Mouse (Mus musculus) heart, postnatal 0 days (tissue): Measurements from ENCODE around the gene S1pr5. TPM values are rescaled to one million over a fixed set of nuclear protein-coding genes. Genes with fewer than 3 reads are reported as not detected.
"Not testable (repeated sequence)": the region's sequence is repeated elsewhere in the genome, so short reads cannot be mapped to it uniquely, and the experiment has no call there.

ENCODE experiments used
- ATAC-seq: fragments of 200-750 bp; cut with Nextera tagmentation; 2 replicates; pipeline ENCODE4 v1.8.0; 2017; ENCODE audit warnings: low read depth, moderate number of reproducible peaks, moderate library complexity; ENCODE audit not compliant: insufficient read depth
- DNase-seq: peaks from one replicate; pipeline ENCODE4 v3.0.0-alpha.2; 2016; ENCODE audit warnings: low spot score
- H3K27ac ChIP-seq: fragments of 300-500 bp; sonication (generic); 2 replicates; pipeline ENCODE4 v1.5.1; 2014; ENCODE audit warnings: low read depth, mild to moderate bottlenecking
- H3K27me3 ChIP-seq: fragments of 300-500 bp; sonication (generic); 2 replicates; pipeline ENCODE4 v1.6.1; 2014; ENCODE audit warnings: low read length, mixed read lengths; ENCODE audit not compliant: control insufficient read depth, insufficient read depth
- H3K36me3 ChIP-seq: fragments of 300-500 bp; sonication (generic); replicated peaks from 2 replicates; pipeline ENCODE4 v1.6.1; 2014; ENCODE audit warnings: low read length, mixed read lengths; ENCODE audit not compliant: control insufficient read depth, insufficient read depth
- H3K4me1 ChIP-seq: fragments of 300-500 bp; sonication (generic); 2 replicates; pipeline ENCODE4 v1.6.1; 2014; ENCODE audit warnings: antibody characterized with exemption; ENCODE audit not compliant: control insufficient read depth, insufficient read depth
- H3K4me2 ChIP-seq: fragments of 300-500 bp; sonication (generic); 2 replicates; pipeline ENCODE4 v1.6.1; 2014; ENCODE audit warnings: low read depth, mild to moderate bottlenecking, low read length, moderate library complexity
- H3K4me3 ChIP-seq: fragments of 300-500 bp; sonication (generic); 2 replicates; pipeline ENCODE4 v1.5.1; 2014; ENCODE audit warnings: low read depth, low read length
- H3K9ac ChIP-seq: fragments of 300-500 bp; sonication (generic); replicated peaks from 2 replicates; pipeline ENCODE4 v1.6.1; 2014; ENCODE audit warnings: low read depth, low read length, mixed read lengths
- H3K9me3 ChIP-seq: fragments of 300-500 bp; sonication (generic); replicated peaks from 2 replicates; pipeline ENCODE4 v1.6.1; 2016; ENCODE audit warnings: low read length; ENCODE audit not compliant: control insufficient read depth
- CTCF ChIP-seq: IDR thresholded peaks from 2 replicates; pipeline ENCODE4 v1.5.1; 2016; ENCODE audit warnings: antibody characterized with exemption, control low read depth, low read depth
- EP300 ChIP-seq: IDR thresholded peaks from 2 replicates; pipeline ENCODE4 v1.6.1; 2016; ENCODE audit warnings: antibody characterized with exemption, low read depth
- WGBS: fragments of 180-500 bp; shearing (Covaris S2); extraction: QIAGEN DNeasy Blood & Tissue Kit; methylation state at CpG from one replicate; pipeline ENCODE4 v1.1.7; 2014; 5-methylcytosine and 5-hydroxymethylcytosine counted together
- polyA plus RNA-seq: library from polyadenylated mRNA; unstranded; fragments of >200 nt; fragmentation: Nextera tagmentation; extraction: Ambion mirVana; gene quantifications from 2 replicates; pipeline ENCODE4 v1.2.1, GENCODE M21; 2015
- total RNA-seq: library from RNA; depleted of rRNA; stranded (reverse); fragments of >200 nt; gene quantifications from 2 replicates; pipeline ENCODE4 v1.2.3, GENCODE M21; 2014; ENCODE audit warnings: low replicate concordance

Gene S1pr5
- total and polyA plus RNA-seq, 2 experiments from 2014 or later, result 0.10 TPM; not detected in 1

GRCm38 (mm10) chr9:21273520-21274228 lies 25.4 kb upstream of the S1pr5 start:
- TF ChIP-seq CTCF (no peak), EP300 (no peak)
- DNase-seq (no peak), ATAC-seq (no peak)
- Histone ChIP-seq H3K9ac (no peak overlapping the region), H3K4me3 (no peak overlapping the region), H3K27ac (peak overlapping the region; percentile 62), H3K27me3 (no peaks in the 10 kb centered on the region), H3K36me3 (peaks cover 96% of the 10 kb centered on the region), H3K4me2 (no peak overlapping the region), H3K4me1 (peaks cover 7% of the 10 kb centered on the region; the same call in 1 of the 2 replicates), H3K9me3 (no peaks in the 10 kb centered on the region)
- WGBS, result 52% methylated on average over 7 of the region's 7 CpGs

DNA sequence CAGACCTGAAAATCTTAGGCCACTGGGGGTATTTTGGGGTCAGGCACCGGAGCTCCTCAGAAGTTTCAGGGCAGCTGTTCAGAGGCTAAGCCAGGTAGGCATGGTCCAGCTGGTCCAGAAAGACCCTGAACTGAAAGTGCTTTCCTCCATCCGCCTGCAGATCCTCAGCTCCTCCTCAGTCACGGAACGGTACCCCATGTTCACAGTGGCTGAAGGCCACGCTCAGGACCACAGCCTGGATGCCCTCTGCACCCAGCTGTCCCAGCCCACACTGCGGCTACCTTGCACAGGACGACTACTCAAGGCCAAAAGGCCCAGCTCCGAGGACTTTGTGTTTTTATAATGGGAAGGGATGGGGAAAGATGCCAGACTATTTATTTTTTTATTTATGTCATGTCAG lies 24.9 kb upstream of the S1pr5 start:
- no peak for DNase-seq
- Histone ChIP-seq H3K4me1 (peaks cover 7% of the 10 kb centered on the region; the same call in 1 of the 2 replicates), H3K9ac (no peak overlapping the region), H3K9me3 (no peaks in the 10 kb centered on the region), H3K27ac (no peak overlapping the region), H3K4me3 (no peak overlapping the region), H3K36me3 (peaks cover 97% of the 10 kb centered on the region), H3K27me3 (no peaks in the 10 kb centered on the region), H3K4me2 (no peak overlapping the region)
- WGBS, result 78% methylated on average over 8 of the region's 8 CpGs
- TF ChIP-seq CTCF (no peak), EP300 (no peak)
- no peak for ATAC-seq

- TF ChIP-seq EP300 (no peak), CTCF (no peak)
- no peak overlapping the region for H3K9ac ChIP-seq
- peaks cover 7% of the 10 kb centered on the region; the same call in 1 of the 2 replicates for H3K4me1 ChIP-seq
- 85% methylated on average over 9 of the region's 9 CpGs for WGBS
- H3K27me3 ChIP-seq, result no peaks in the 10 kb centered on the region
- no peak overlapping the region for H3K4me3 ChIP-seq
- peaks cover 94% of the 10 kb centered on the region for H3K36me3 ChIP-seq
- DNase-seq (no peak), ATAC-seq (no peak)
- no peak overlapping the region for H3K4me2 ChIP-seq
- no peaks in the 10 kb centered on the region for H3K9me3 ChIP-seq
- H3K27ac ChIP-seq, result no peak overlapping the region
Observed at GRCm38 (mm10) chr9:21272391-21272790, 24.1 kb upstream of the S1pr5 start.

DNA sequence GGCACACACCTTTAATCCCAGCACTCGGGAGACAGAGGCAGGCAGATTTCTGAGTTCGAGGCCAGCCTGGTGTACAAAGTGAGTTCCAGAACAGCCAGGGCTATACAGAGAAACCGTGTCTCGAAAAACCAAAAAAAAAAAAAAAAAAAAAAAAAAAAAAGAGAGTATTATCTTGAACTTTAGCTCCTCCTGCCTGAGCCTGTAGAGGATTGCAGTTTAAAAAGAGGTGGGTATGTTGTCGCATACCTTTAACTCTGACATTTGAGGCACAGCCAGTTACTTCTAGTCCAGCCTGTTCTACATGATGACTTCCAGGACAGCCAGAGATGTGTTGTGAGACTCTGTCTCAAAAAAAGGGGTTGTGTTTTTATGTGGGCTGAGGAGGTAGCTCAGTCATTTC lies 21.3 kb upstream of the S1pr5 start:
- ATAC-seq, H3K9me3 ChIP-seq, H3K4me3 ChIP-seq, DNase-seq, H3K9ac ChIP-seq, H3K4me2 ChIP-seq, H3K27ac ChIP-seq, H3K27me3 ChIP-seq: not testable (repeated sequence)
- Histone ChIP-seq H3K4me1 (peaks cover 23% of the 10 kb centered on the region), H3K36me3 (peaks cover 72% of the 10 kb centered on the region)
- WGBS, result 80% methylated on average over 5 of the region's 5 CpGs

DNA sequence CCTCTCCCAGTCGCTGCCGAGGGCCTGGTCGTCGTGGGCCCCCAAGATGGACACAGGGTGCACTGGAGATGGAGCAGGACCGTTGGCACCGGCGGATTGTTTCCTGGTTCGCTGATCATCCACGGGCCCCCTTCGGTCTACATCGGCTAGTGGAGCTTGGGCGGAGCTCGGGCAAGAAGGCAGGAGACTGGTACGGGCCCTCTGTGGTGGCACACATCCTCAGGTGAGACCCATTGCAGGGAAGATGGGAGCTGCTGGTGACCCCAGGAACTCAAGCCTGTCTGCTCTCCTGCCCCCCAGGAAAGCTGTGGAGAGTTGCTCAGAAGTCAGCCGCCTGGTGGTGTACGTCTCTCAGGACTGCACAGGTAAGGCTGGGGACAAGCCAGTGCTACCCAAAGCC lies 20.1 kb upstream of the S1pr5 start:
- DNase-seq (no peak), ATAC-seq (no peak)
- no peak overlapping the region for H3K27ac ChIP-seq
- H3K9me3 ChIP-seq, result no peaks in the 10 kb centered on the region
- no peaks in the 10 kb centered on the region for H3K27me3 ChIP-seq
- WGBS, result 94% methylated on average over 16 of the region's 16 CpGs
- no peak overlapping the region for H3K9ac ChIP-seq
- TF ChIP-seq EP300 (no peak), CTCF (no peak)
- no peak overlapping the region for H3K4me3 ChIP-seq
- peaks cover 59% of the 10 kb centered on the region for H3K36me3 ChIP-seq
- H3K4me1 ChIP-seq, result peaks cover 20% of the 10 kb centered on the region
- no peak overlapping the region for H3K4me2 ChIP-seq

DNA sequence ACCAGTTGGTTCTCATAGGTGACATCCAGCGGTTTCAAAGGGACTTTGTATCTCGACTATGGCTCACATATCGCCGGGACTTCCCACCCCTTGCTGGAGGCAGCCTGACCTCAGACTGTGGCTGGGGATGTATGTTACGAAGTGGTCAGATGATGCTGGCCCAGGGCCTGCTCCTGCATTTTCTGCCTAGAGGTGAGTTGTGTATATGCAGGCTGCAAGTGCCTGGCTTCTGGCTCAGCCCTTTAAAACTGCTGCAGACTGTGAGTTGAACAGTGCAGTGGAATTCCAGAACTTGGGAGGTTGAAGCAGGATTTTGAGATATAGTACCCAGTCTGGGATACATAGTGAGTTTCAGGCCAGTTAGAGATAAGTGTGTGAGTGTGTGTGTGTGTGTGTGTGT lies 18.6 kb upstream of the S1pr5 start:
- peaks cover 20% of the 10 kb centered on the region for H3K4me1 ChIP-seq
- peak overlapping the region; percentile 99; the same call in 1 of the 2 replicates for H3K4me3 ChIP-seq
- H3K36me3 ChIP-seq, result peaks cover 45% of the 10 kb centered on the region
- DNase-seq, result no peak
- TF ChIP-seq EP300, result no peak
- TF ChIP-seq CTCF, result no peak
- 69% methylated on average over 5 of the region's 5 CpGs for WGBS
- H3K4me2 ChIP-seq, result peak overlapping the region; percentile 93
- no peak for ATAC-seq
- no peak overlapping the region for H3K9ac ChIP-seq
- no peak overlapping the region for H3K27ac ChIP-seq
- no peaks in the 10 kb centered on the region for H3K27me3 ChIP-seq
- H3K9me3 ChIP-seq, result no peaks in the 10 kb centered on the region
